Mouse (Mus musculus) ovary, adult 10 weeks (tissue): ENCODE data around the gene Gm21256. TPM values are rescaled to one million over a fixed set of nuclear protein-coding genes. Genes with fewer than 3 reads are reported as not detected.

Source experiments
- polyA plus RNA-seq: library from polyadenylated mRNA; stranded (reverse); fragments of 350-450 nt; fragmentation: Illumina TruSeq; extraction: RNeasy Lipid Tissue Mini Kit (QIAGEN cat#74804); gene quantifications from one replicate; pipeline ENCODE4 v1.2.3, GENCODE M21; 2014

Gm21256 gene
- polyA plus RNA-seq, result not detected

DNA sequence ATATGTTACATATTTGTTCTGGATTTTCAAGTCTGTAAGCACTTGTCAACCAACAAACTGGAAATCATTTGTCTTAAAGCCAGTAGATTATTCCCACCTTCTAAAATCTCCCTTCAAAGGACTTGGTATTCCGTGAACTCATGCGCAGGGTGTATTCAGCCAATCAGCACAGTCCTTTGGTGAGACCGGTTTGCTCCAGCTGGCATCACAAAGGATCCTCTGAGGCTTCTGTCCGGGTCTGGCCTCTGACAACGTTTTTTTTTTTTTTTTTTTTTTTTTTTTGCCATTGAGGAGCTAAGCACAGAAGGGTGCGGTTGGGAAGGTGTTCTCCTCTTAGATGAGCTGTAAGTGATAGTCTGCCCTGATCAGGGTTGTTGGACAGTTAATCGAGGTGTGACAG is at the start of gene Gm21256:
TSS of gene Gm21256 (plus strand) at position 301 of the 400 bp plus-strand sequence.

Other genes starting within 250 kb of the Gm21256 start
- not detected for gene Gm21170, start 240.1 kb downstream of the Gm21256 start, polyA plus RNA-seq